Mouse (Mus musculus) C2C12 (cell line): ENCODE data around the gene Kcnj15. TPM values are rescaled to one million over a fixed set of nuclear protein-coding genes. Genes with fewer than 3 reads are reported as not detected.

Experiments used
- H3K27me3 ChIP-seq: one replicate; pipeline ENCODE4 v1.6.1; 2011; ENCODE audit not compliant: control insufficient read depth, insufficient read depth, insufficient read length
- H3K36me3 ChIP-seq: one replicate; pipeline ENCODE4 v1.6.1; 2011; ENCODE audit not compliant: control insufficient read depth, insufficient read depth
- H3K4me3 ChIP-seq: one replicate; pipeline ENCODE4 v1.5.1; 2011; ENCODE audit warnings: mild to moderate bottlenecking, control low read depth; ENCODE audit not compliant: poor library complexity, insufficient read depth, severe bottlenecking
- H3K79me2 ChIP-seq: one replicate; pipeline ENCODE4 v1.6.1; 2011; ENCODE audit not compliant: control insufficient read depth, insufficient read depth
- H3K79me3 ChIP-seq: one replicate; pipeline ENCODE4 v1.6.1; 2011; ENCODE audit warnings: low read depth, control low read depth
- H3ac ChIP-seq: one replicate; pipeline ENCODE3; 2011; ENCODE audit warnings: low read depth; ENCODE audit not compliant: control insufficient read depth, insufficient read length
- CEBPB ChIP-seq: IDR thresholded peaks from one replicate; pipeline ENCODE4 v1.6.1; 2011; ENCODE audit warnings: low read depth, mild to moderate bottlenecking, control low read depth, moderate library complexity
- CTCF ChIP-seq: IDR thresholded peaks from one replicate; pipeline ENCODE4 v1.5.1; 2011; ENCODE audit not compliant: control insufficient read depth, insufficient read depth, insufficient read length
- FOSL1 ChIP-seq: IDR thresholded peaks from one replicate; pipeline ENCODE4 v1.8.0; 2011; ENCODE audit warnings: mild to moderate bottlenecking, low read length; ENCODE audit not compliant: poor library complexity, insufficient read depth, severe bottlenecking
- MAX ChIP-seq: IDR thresholded peaks from one replicate; pipeline ENCODE4 v1.6.1; 2011; ENCODE audit warnings: mild to moderate bottlenecking, control low read depth
- MYOD1 ChIP-seq: IDR thresholded peaks from one replicate; pipeline ENCODE4 v1.6.1; 2011; ENCODE audit warnings: low read depth; ENCODE audit not compliant: control insufficient read depth, insufficient read length
- MYOG ChIP-seq: IDR thresholded peaks from one replicate; pipeline ENCODE4 v1.6.1; 2011; ENCODE audit not compliant: control insufficient read depth, insufficient read length; ENCODE audit errors: extremely low read depth
- USF1 ChIP-seq: IDR thresholded peaks from one replicate; pipeline ENCODE4 v1.6.1; 2011; ENCODE audit warnings: low read depth, mild to moderate bottlenecking, control low read depth, moderate library complexity
- polyA plus RNA-seq: library from polyadenylated mRNA; unstranded; fragments of >200 nt; fragmentation: generic; extraction: Trizol; gene quantifications from one replicate; pipeline ENCODE4 v1.2.1, GENCODE M21; 2012; ENCODE audit warnings: missing spikeins

Gene Kcnj15
- polyA plus RNA-seq, 1 experiment, result 0.22 TPM

DNA sequence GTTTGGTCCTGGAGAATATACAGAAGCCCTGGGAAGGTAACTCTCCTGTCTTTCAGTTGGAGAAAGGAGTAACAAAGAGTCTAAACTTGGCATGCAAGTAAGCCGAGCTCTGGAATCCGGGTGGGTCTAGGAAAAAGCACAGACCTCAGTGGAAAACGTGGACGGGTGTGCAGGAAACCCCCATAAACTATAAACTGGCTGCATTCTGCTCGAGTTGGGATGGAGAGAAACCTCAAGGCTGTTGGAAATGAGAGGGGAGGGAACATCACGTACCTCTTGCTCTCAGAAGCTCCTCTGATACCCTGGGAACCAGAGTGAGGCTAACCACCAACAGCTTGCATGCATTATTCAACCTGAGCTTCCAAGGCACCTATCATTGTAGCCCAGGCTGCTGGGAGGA, 12.3 kb downstream of the Kcnj15 start:
- no peaks in the 10 kb centered on the region for H3K27me3 ChIP-seq
- H3K4me3 ChIP-seq, result no peak overlapping the region
- no peaks in the 10 kb centered on the region for H3K79me2 ChIP-seq
- H3ac ChIP-seq, result no peak overlapping the region
- no peak for TF ChIP-seq USF1
- TF ChIP-seq MYOG, result no peak
- no peak for TF ChIP-seq CEBPB
- no peak for TF ChIP-seq MYOD1
- no peak for TF ChIP-seq CTCF
- TF ChIP-seq MAX, result no peak
- no peak for TF ChIP-seq FOSL1
- H3K79me3 ChIP-seq, result no peaks in the 10 kb centered on the region
- no peaks in the 10 kb centered on the region for H3K36me3 ChIP-seq

DNA sequence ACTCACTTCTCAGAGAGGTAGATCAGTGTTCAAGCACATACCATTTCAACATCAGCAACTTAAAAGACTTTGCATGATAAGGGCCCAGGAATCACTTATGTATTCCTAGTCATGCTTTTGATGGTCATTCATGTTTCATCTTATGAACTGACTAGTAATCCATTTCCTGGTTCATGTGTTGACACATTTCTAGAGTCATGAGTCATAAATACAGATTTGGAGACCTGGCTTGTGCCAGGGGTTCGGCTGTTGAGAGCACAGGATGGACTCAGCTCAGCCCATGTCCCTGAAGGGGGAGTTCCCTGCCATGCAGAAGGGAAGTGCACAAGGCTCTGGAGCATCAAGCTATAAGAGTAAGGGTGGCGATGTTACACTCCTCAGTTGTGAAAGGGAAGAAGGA, 15.7 kb downstream of the Kcnj15 start:
- H3K79me3 ChIP-seq, result no peaks in the 10 kb centered on the region
- no peaks in the 10 kb centered on the region for H3K79me2 ChIP-seq
- no peak overlapping the region for H3ac ChIP-seq
- H3K36me3 ChIP-seq, result no peaks in the 10 kb centered on the region
- TF ChIP-seq USF1, result no peak
- no peak for TF ChIP-seq CEBPB
- H3K4me3 ChIP-seq, result no peak overlapping the region
- no peaks in the 10 kb centered on the region for H3K27me3 ChIP-seq

DNA sequence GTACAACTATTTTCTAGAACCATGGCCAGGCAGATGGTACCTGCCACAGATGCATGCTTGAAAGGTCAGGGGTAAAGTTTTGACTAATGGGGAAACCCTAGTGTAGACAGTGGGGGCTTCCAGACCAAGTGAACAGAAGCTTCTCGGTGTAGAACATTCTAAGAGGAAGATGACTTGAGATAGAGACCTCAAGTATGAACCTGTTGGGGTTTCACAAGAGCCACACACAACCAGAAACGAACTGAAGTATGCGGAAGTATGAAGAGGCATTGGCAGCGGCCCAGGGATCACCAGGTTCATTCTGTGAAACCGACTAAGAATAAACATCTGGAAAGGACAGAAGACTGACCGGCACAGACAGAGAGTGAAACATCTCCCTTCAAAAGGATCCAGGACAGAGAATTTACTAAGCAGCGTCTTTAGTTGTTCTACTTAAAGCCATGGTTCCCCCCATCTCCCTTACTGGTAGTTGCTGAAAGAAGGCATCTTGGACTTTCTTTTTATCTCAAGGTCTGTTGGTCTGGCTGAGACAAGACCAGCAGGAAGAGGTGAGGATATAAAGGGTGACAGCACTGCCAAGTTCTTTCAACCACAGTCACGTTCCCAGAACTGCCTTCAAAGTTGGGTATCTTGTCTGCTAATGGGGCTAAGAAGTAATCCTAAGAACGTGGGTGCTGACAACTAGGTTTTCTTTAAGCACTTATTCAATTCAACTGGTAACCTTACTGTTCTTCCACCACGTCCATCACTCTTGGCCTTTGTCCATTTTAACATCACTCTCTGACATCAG, 18.6 kb downstream of the Kcnj15 start:
- Histone ChIP-seq H3K79me2 (no peaks in the 10 kb centered on the region), H3ac (no peak overlapping the region), H3K79me3 (no peaks in the 10 kb centered on the region), H3K36me3 (no peaks in the 10 kb centered on the region), H3K4me3 (no peak overlapping the region), H3K27me3 (no peaks in the 10 kb centered on the region)
- TF ChIP-seq CTCF, result no peak
- TF ChIP-seq CEBPB, result no peak
- no peak for TF ChIP-seq MAX
- no peak for TF ChIP-seq MYOG
- no peak for TF ChIP-seq FOSL1
- no peak for TF ChIP-seq USF1
- TF ChIP-seq MYOD1, result no peak

DNA sequence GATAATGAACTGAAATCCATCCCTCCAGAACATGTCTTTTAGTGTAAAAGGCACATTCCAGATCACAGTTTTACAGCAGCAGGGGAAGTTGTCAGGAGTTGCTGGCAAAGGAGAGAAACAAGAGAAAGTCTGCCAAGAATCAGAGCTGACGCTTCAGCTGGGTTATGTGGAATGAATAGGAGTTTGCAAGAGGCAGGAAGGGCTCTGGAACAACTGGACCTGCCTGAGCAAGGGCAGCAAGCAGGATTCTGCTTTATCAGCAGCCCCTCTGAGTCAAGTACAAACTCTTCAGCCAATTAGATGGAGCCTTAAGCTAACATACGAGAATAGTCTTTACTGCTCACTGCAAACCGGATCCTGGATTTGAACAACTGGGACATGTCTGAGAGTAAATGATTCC, 21.7 kb downstream of the Kcnj15 start:
- H3K79me3 ChIP-seq, result no peaks in the 10 kb centered on the region
- no peak for TF ChIP-seq FOSL1
- no peak for TF ChIP-seq USF1
- TF ChIP-seq MYOD1, result no peak
- TF ChIP-seq MYOG, result no peak
- no peak for TF ChIP-seq MAX
- TF ChIP-seq CTCF, result no peak
- TF ChIP-seq CEBPB, result no peak
- no peaks in the 10 kb centered on the region for H3K27me3 ChIP-seq
- H3K4me3 ChIP-seq, result no peak overlapping the region
- no peaks in the 10 kb centered on the region for H3K79me2 ChIP-seq
- H3ac ChIP-seq, result no peak overlapping the region
- H3K36me3 ChIP-seq, result no peaks in the 10 kb centered on the region

DNA sequence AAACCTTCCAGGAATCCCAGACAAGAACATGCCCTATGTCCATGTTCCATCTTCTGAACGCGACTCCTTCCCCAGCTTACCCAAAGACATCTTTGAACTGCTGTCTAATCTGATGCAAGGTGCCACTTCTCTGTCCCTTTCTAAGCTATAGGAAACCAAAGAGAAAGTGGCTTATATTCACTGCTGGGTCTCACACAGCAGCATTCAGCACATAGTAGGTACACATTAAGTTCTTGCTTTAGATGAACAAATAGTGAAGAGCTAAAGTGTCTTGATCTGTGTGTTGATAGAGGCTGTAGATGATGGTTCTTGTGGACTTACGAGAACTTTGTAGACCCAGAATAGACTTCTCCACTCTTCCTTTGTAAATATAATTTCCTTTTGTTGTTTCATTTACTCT, 23.0 kb downstream of the Kcnj15 start:
- no peaks in the 10 kb centered on the region for H3K27me3 ChIP-seq
- H3K79me2 ChIP-seq, result no peaks in the 10 kb centered on the region
- H3K79me3 ChIP-seq, result no peaks in the 10 kb centered on the region
- H3K36me3 ChIP-seq, result no peaks in the 10 kb centered on the region
- no peak overlapping the region for H3K4me3 ChIP-seq
- no peak overlapping the region for H3ac ChIP-seq
- no peak for TF ChIP-seq CTCF
- no peak for TF ChIP-seq CEBPB
- no peak for TF ChIP-seq USF1
- no peak for TF ChIP-seq FOSL1
- TF ChIP-seq MAX, result no peak
- TF ChIP-seq MYOG, result no peak
- TF ChIP-seq MYOD1, result no peak

DNA sequence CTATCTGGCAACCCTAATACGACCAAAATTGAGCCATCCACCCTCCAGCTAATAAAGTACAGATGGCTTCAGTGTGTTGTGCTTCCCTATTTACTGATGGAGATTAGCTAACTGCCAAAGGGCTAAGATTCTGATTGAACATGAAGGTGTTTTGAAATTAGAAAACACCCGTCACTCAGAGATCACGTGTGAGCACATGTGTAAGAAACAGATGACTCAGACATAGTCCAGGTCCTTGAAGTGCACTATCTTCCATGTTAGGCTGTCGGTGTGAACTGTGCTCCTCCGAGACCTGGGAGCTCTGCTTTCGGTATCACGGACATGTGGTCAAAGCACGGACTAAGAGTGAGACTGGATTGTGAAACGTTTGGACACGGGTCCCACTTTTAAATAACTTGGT, 26.0 kb downstream of the Kcnj15 start:
- no peak overlapping the region for H3ac ChIP-seq
- H3K79me2 ChIP-seq, result no peaks in the 10 kb centered on the region
- no peaks in the 10 kb centered on the region for H3K79me3 ChIP-seq
- no peaks in the 10 kb centered on the region for H3K27me3 ChIP-seq
- TF ChIP-seq MYOG (no peak), USF1 (no peak), CEBPB (no peak), MYOD1 (no peak), FOSL1 (no peak), CTCF (no peak), MAX (no peak)
- no peak overlapping the region for H3K4me3 ChIP-seq
- no peaks in the 10 kb centered on the region for H3K36me3 ChIP-seq
